ENCODE assay signal across 8 mouse cellular contexts in genomic region chr6:128854024-128854820, GRCm38 (mm10). TPM values are rescaled to one million over a fixed set of nuclear protein-coding genes. Genes with fewer than 3 reads are reported as not detected.
DNase-seq lines count a peak whose midpoint lies in the region; ATAC-seq lines count a peak whose summit lies in the region.

No protein-coding gene starts in this region.

- ATAC-seq in frontal cortex, adult (ENCODE audit: low TSS enrichment), result peak; percentile 66
- ATAC-seq in hindbrain, embryonic 15.5 days (ENCODE audit: low FRiP score, low read depth), result peak; percentile 82
- peak; percentile 69 for ATAC-seq in megakaryocyte, adult 5-6 weeks (ENCODE audit: poor library complexity, severe bottlenecking)

- H3K36me3 ChIP-seq in hindbrain, embryonic 15.5 days, result no peaks in the 10 kb centered on the region

- H3K9ac ChIP-seq in hindbrain, embryonic 15.5 days, result no peak overlapping the region

- 45% methylated on average over 12 of the region's 12 CpGs for WGBS in hindbrain, embryonic 15.5 days

- peak; percentile 65 to 67 for DNase-seq in adrenal gland, adult 18-20 months (ENCODE audit: low spot score in 2 of 2)
- DNase-seq in adrenal gland, adult 8-10 months, result no peak
- DNase-seq in cerebellum, adult 9-11 months, result peak; percentile 48
- peak; percentile 65 to 77 for DNase-seq in layer of hippocampus, postnatal 25 days (ENCODE audit: extremely low spot score in 1 of 2, low spot score in 1 of 2)
- DNase-seq in right cerebral cortex, postnatal 14 days, result peak; percentile 67

- H3K9me3 ChIP-seq in hindbrain, embryonic 15.5 days, result no peaks in the 10 kb centered on the region

- H3K4me3 ChIP-seq in hindbrain, embryonic 15.5 days, result no peak overlapping the region

- H3K4me1 ChIP-seq in hindbrain, embryonic 15.5 days (replicated peaks), result 0 out of 2 replicates have a peak, but pooled peaks cover 3% of the 10 kb centered on the region

- H3K27ac ChIP-seq in hindbrain, embryonic 15.5 days (replicated peaks), result no peak overlapping the region

- H3K4me2 ChIP-seq in hindbrain, embryonic 15.5 days, result peak overlapping the region; percentile 19

- no peaks in the 10 kb centered on the region for H3K27me3 ChIP-seq in hindbrain, embryonic 15.5 days

RNA-seq across cellular contexts. Expression of gene Klrb1b, which starts 28.1 kb away (rescaled TPM):
- total RNA-seq in adrenal gland, adult 18-20 months (2021), result 1 to 10 TPM in 1 of 2 experiments, under 1 TPM in 1; 0.90 to 1.3 TPM
- under 1 TPM in 2 of 4 experiments, not detected in 2; 0.17 to 0.31 TPM for total RNA-seq in adrenal gland, adult 8-10 months (2022)
- not detected in 2 replicates for polyA plus RNA-seq in hindbrain, embryonic 15.5 days (2015; fragmentation: Nextera tagmentation; extraction: Ambion mirVana)
- not detected for total RNA-seq in layer of hippocampus, postnatal 25 days (2021)
- 4.5 and 11.2 TPM in 2 replicates for total RNA-seq in megakaryocyte, adult 5-6 weeks (2015)
- total RNA-seq in megakaryocyte, adult 5-6 weeks (2017), result 2.6 and 3.6 TPM in 2 replicates

RNA-seq across cellular contexts. Expression of gene Gm44511, which starts 28.1 kb away (rescaled TPM):
- total RNA-seq in adrenal gland, adult 18-20 months (2021), result not detected
- total RNA-seq in adrenal gland, adult 8-10 months (2022), result under 1 TPM in 1 of 4 experiments, not detected in 3; 0.54 TPM
- not detected in 2 replicates for polyA plus RNA-seq in hindbrain, embryonic 15.5 days (2015; fragmentation: Nextera tagmentation; extraction: Ambion mirVana)
- total RNA-seq in layer of hippocampus, postnatal 25 days (2021), result not detected
- 2.7 TPM in 1 of 2 replicates, not detected in the other for total RNA-seq in megakaryocyte, adult 5-6 weeks (2015)
- total RNA-seq in megakaryocyte, adult 5-6 weeks (2017), result 3.4 TPM in 1 of 2 replicates, not detected in the other

RNA-seq across cellular contexts. Expression of gene Clec2i, which starts 33.2 kb away (rescaled TPM):
- total RNA-seq in adrenal gland, adult 18-20 months (2021), result under 1 TPM; 0.29 to 0.33 TPM
- total RNA-seq in adrenal gland, adult 8-10 months (2022), result under 1 TPM in 3 of 4 experiments, not detected in 1; 0.10 to 0.65 (median 0.22) TPM
- 0.07 TPM in 1 of 2 replicates, not detected in the other for polyA plus RNA-seq in hindbrain, embryonic 15.5 days (2015; fragmentation: Nextera tagmentation; extraction: Ambion mirVana)
- total RNA-seq in layer of hippocampus, postnatal 25 days (2021), result not detected
- total RNA-seq in megakaryocyte, adult 5-6 weeks (2015), result 34.3 and 38.5 TPM in 2 replicates
- 58.0 and 59.7 TPM in 2 replicates for total RNA-seq in megakaryocyte, adult 5-6 weeks (2017)

RNA-seq across cellular contexts. Expression of gene BC035044, which starts 36.7 kb away (rescaled TPM):
- total RNA-seq in adrenal gland, adult 18-20 months (2021), result under 1 TPM in 1 of 2 experiments, not detected in 1; 0.93 TPM
- total RNA-seq in adrenal gland, adult 8-10 months (2022), result 1 to 10 TPM in 1 of 4 experiments, under 1 TPM in 2, not detected in 1; 0.35 to 1.0 (median 0.59) TPM
- 0.38 and 0.46 TPM in 2 replicates for polyA plus RNA-seq in hindbrain, embryonic 15.5 days (2015; fragmentation: Nextera tagmentation; extraction: Ambion mirVana)
- 1 to 10 TPM; 1.5 to 2.3 TPM for total RNA-seq in layer of hippocampus, postnatal 25 days (2021)
- 154 and 164 TPM in 2 replicates for total RNA-seq in megakaryocyte, adult 5-6 weeks (2015)
- 141 and 149 TPM in 2 replicates for total RNA-seq in megakaryocyte, adult 5-6 weeks (2017)

Comparison
In these comparisons a context has a peak if more than half of its experiments do, and no peak if none do; other contexts are left out.
1. RNA of gene Clec2i, which starts 33.2 kb away (total RNA-seq): 34.3 to 59.7 TPM in megakaryocyte, adult 5-6 weeks; 0.29 to 0.33 TPM in adrenal gland, adult 18-20 months, 0.10 to 0.65 TPM in adrenal gland, adult 8-10 months and not detected in layer of hippocampus, postnatal 25 days; every median in the first group is over 10 times any median in the second.
2. Peak in every context shown above with its lines, with median percentiles within 50 percentile points of each other: ATAC-seq.